Mouse (Mus musculus) lung, postnatal 25 days (tissue): ENCODE data around the gene Opa1.

Experiments
- DNase-seq: peaks from one replicate; pipeline ENCODE4 v3.0.0; 2022; ENCODE audit warnings: low spot score

Opa1 gene

GRCm38 (mm10) chr16:29689187-29689819 lies 110.2 kb downstream of the Opa1 start:
- DNase-seq = no peak

- no peak for DNase-seq
These were observed 114.0 kb downstream of the Opa1 start for GRCm38 (mm10) chr16:29693025-29693682.

GRCm38 (mm10) chr16:29693791-29694419 lies 114.8 kb downstream of the Opa1 start:
- no peak for DNase-seq

GRCm38 (mm10) chr16:29694420-29694959 lies 115.4 kb downstream of the Opa1 start:
- DNase-seq = no peak
